Mouse (Mus musculus) lung, adult 2 months (tissue): Measurements from ENCODE around the gene Gm43738. TPM values are rescaled to one million over a fixed set of nuclear protein-coding genes. Genes with fewer than 3 reads are reported as not detected.
A peak's percentile ranks its signal among the peaks of the same experiment; 100 is the strongest.

Experiments
- DNase-seq: peaks from one replicate; pipeline ENCODE4 v3.0.0; 2022
- H3K4me1 ChIP-seq: fragments of 200-500 bp; 2 replicates; pipeline ENCODE4 v1.6.1; 2011; ENCODE audit warnings: low read length; ENCODE audit not compliant: control insufficient read depth, insufficient read depth
- H3K4me3 ChIP-seq: fragments of 200-500 bp; replicated peaks from 2 replicates; pipeline ENCODE3; 2011; ENCODE audit warnings: low read depth, mild to moderate bottlenecking, control low read depth, low read length; ENCODE audit errors: extremely low read depth
- CTCF ChIP-seq: fragments of 200-500 bp; IDR thresholded peaks from 2 replicates; pipeline ENCODE4 v1.5.1; 2011; ENCODE audit warnings: mild to moderate bottlenecking, low read length, control low read depth; ENCODE audit not compliant: insufficient read depth
- POLR2A ChIP-seq: fragments of 200-500 bp; IDR thresholded peaks from 2 replicates; pipeline ENCODE4 v1.6.1; 2011; ENCODE audit warnings: low read depth, mild to moderate bottlenecking, control low read depth, low read length, borderline replicate concordance; ENCODE audit errors: extremely low read depth
- WGBS: fragments of 180-500 bp; shearing (Covaris S2); methylation state at CpG from one replicate; pipeline ENCODE4 v1.1.7; 2018; 5-methylcytosine and 5-hydroxymethylcytosine counted together
- polyA plus RNA-seq: library from polyadenylated mRNA; depleted of rRNA; stranded (reverse); fragments of >200 nt; gene quantifications from 2 replicates; pipeline ENCODE4 v1.2.3, GENCODE M21; 2012

Gm43738 gene
- polyA plus RNA-seq, 1 experiment, result not detected

DNA sequence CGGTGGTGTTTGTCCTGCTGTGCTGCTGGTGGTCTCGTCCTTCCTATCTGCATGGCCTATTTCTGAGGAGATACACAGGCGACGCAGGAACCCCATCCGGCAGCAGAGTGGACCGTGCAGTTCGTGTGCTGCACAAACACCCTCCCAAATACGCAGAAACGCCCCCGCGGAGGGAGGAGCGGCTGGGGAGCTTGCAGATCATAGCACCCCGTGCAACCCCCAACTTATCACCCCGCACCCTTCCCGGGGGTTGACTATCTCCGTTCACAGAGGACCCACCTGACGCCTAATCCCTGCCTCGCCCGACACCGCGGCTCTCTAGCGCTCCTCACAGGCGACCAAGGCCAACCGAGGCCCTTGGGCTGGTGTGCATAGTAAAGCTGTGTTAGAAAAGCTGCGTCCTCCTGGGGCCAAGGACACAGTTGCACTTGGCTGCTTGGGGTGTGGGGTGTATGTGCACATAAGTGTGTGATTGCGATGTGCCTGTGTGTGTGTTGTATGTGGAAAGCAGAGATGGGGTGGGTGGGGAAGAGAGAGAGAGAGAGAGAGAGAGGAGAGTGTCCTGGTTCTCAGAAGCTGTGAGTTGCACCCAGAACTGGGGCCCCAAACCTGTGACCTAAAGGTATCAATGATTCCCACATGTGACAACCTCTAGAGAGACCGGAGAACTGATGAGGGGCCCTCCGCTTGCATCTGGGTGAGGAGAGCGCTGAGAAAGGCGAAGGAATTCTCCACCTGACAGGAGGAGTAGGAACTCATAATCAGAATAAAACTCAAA, 31.6 kb upstream of the Gm43738 start:
- H3K4me1 ChIP-seq, result no peaks in the 10 kb centered on the region
- DNase-seq, result peak; percentile 24
- TF ChIP-seq POLR2A (no peak), CTCF (peak; percentile 36; the same call in 1 of the 2 replicates)
- H3K4me3 ChIP-seq, result no peak overlapping the region
- WGBS, result 17% methylated on average over 30 of the region's 30 CpGs

GRCm38 (mm10) chr3:89131816-89132215, 30.9 kb upstream of the Gm43738 start:
- DNase-seq, result no peak
- 43% methylated on average over 4 of the region's 4 CpGs for WGBS
- no peaks in the 10 kb centered on the region for H3K4me1 ChIP-seq
- H3K4me3 ChIP-seq, result no peak overlapping the region
- no peak for TF ChIP-seq CTCF
- TF ChIP-seq POLR2A, result no peak

- H3K4me1 ChIP-seq, result no peaks in the 10 kb centered on the region
- no peak for DNase-seq
- TF ChIP-seq POLR2A (no peak), CTCF (no peak)
- H3K4me3 ChIP-seq, result no peak overlapping the region
- 62% methylated on average over 3 of the region's 3 CpGs for WGBS
Observed at GRCm38 (mm10) chr3:89129908-89130307, 29.0 kb upstream of the Gm43738 start.

GRCm38 (mm10) chr3:89125981-89126380, 25.1 kb upstream of the Gm43738 start:
- DNase-seq, result no peak
- WGBS, result 92% methylated on average over 3 of the region's 3 CpGs
- no peak for TF ChIP-seq CTCF
- TF ChIP-seq POLR2A, result no peak
- Histone ChIP-seq H3K4me3 (no peak overlapping the region), H3K4me1 (peaks cover 4% of the 10 kb centered on the region; the same call in 1 of the 2 replicates)

DNA sequence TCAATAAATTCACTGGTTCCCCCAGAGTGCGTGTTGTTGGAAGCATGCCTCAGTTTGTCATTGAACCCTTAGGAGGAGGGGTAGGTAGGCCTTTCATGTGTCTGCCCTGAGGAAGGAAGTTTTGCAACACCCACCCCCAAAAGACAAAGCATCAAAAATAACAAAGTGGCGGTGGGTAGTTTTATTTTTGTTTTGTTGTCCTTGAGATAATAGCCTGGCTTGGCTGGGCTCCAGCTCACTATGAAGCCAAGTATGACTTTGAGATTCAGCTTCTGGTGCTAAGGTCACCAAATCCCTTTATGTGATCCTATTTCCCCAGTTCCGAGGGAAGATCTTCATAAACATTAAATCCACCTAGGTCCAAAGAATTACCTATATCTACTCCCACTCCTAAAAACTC, 23.3 kb upstream of the Gm43738 start:
- no peak for DNase-seq
- peaks cover 4% of the 10 kb centered on the region; the same call in 1 of the 2 replicates for H3K4me1 ChIP-seq
- TF ChIP-seq POLR2A (no peak), CTCF (no peak)

DNA sequence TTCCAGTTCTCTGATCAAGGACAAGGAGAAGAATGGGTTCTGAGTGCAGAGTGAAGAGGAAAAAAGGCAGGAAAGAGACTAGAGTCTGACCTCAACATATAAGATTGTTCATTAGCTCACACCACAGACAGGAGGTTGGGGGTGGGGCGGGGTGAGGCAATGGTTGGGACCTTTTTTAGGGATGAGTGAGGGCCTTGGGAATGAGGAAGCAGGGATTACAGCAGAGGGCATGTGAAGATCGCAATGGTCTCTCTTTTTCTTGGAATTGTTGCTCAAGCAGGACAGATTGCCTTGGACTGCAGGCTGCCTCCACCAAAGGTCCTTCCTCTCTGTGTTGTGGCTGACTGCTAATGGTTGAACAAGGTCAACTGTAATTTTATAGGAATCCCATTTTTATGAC, 22.4 kb upstream of the Gm43738 start:
- Histone ChIP-seq H3K4me1 (peaks cover 4% of the 10 kb centered on the region; the same call in 1 of the 2 replicates), H3K4me3 (no peak overlapping the region)
- WGBS, result 45% methylated on average over 2 of the region's 2 CpGs
- TF ChIP-seq POLR2A, result no peak
- no peak for TF ChIP-seq CTCF
- DNase-seq, result no peak

More for the DNA sequence above, 23.3 kb upstream of the Gm43738 start:
- 38% methylated on average over 3 of the region's 3 CpGs for WGBS
- no peak overlapping the region for H3K4me3 ChIP-seq

DNA sequence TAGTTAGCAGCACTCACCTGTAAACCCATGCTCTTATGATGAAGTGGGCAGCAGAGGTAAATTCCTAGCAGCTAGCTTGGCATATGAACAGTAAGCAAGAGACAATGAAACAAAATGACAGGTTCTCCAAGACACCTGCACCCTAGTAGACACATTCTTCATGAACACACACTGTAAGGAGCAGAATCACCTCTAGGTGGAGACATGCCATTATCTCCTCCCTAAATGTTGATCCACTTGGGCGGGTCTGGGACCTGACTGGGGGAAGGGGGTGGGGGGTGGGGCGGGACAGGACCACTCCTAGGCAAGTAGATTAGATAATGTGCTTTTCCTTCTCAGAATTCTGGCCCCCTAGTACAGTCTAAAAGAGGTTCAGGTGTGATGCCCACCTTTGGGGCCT, 14.6 kb upstream of the Gm43738 start:
- no peak overlapping the region for H3K4me3 ChIP-seq
- 0% methylated on average over 2 of the region's 2 CpGs for WGBS
- no peak for DNase-seq
- no peaks in the 10 kb centered on the region for H3K4me1 ChIP-seq
- no peak for TF ChIP-seq POLR2A
- peak; percentile 23; the same call in 1 of the 2 replicates for TF ChIP-seq CTCF

- WGBS, result 70% methylated on average over 4 of the region's 4 CpGs
- Histone ChIP-seq H3K4me1 (no peaks in the 10 kb centered on the region), H3K4me3 (no peak overlapping the region)
- TF ChIP-seq POLR2A (no peak), CTCF (no peak)
- DNase-seq, result no peak
Observed at GRCm38 (mm10) chr3:89113058-89113457, 12.2 kb upstream of the Gm43738 start.

DNA sequence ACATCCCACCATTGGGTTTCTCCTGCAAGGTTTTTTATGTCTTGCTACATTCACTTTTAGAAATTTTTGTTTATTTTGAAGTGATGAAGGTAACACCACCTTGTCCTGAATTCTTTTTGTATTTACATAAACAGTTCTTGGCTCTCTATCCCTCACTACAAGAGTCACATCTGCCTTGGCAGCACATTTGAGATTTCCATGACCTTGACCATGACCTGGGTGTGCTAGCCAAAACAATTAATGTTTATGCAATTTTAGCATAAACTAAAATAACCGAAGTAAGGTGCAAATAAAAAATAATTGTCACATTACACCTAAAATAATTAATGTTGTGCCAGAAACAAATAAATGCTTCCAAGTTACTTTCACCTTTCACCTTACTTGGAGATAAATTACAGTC, 7.2 kb upstream of the Gm43738 start:
- DNase-seq, result no peak
- 22% methylated on average over 1 of the region's 1 CpGs for WGBS
- H3K4me3 ChIP-seq, result no peak overlapping the region
- no peaks in the 10 kb centered on the region for H3K4me1 ChIP-seq
- TF ChIP-seq POLR2A (no peak), CTCF (no peak)

DNA sequence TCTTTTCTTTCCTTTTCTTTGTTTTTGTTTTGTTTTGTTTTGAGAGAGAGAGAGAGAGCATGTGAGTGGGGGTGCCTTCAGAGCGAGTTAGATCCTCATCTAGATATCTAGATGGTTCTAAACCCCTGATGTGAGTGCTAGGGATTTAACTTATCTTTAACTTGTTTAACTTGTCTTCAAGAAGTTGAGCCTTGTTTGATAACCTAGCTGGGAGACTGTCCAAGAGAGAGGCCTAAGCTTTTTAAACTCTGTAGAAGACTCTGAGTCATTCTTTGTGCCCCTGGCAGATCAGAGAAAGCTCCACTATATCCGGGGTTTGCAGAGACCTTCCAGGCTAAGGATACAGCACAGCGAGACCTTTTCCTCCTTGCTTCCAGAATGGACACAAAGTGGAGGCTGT, 6.6 kb upstream of the Gm43738 start:
- no peak for TF ChIP-seq CTCF
- TF ChIP-seq POLR2A, result no peak
- no peak overlapping the region for H3K4me3 ChIP-seq
- no peak for DNase-seq
- 50% methylated on average over 3 of the region's 3 CpGs for WGBS
- H3K4me1 ChIP-seq, result no peaks in the 10 kb centered on the region
